Mouse (Mus musculus) embryonic facial prominence, embryonic 14.5 days (tissue): ENCODE results near the gene Fbln7. TPM values are rescaled to one million over a fixed set of nuclear protein-coding genes. Genes with fewer than 3 reads are reported as not detected.

ENCODE experiments used
- ATAC-seq: fragments of 200-750 bp; cut with Nextera tagmentation; 2 replicates; pipeline ENCODE4 v1.8.0; 2017; ENCODE audit warnings: low read depth, moderate number of reproducible peaks, moderate TSS enrichment
- DNase-seq: peaks from one replicate; pipeline ENCODE4 v3.0.0-alpha.2; 2015; ENCODE audit warnings: low spot score
- H3K27ac ChIP-seq: fragments of 300-500 bp; sonication (generic); replicated peaks from 2 replicates; pipeline ENCODE4 v1.5.1; 2014; ENCODE audit warnings: low read depth, mild to moderate bottlenecking, low read length, moderate library complexity
- H3K27me3 ChIP-seq: fragments of 300-500 bp; sonication (generic); replicated peaks from 2 replicates; pipeline ENCODE4 v1.6.1; 2014; ENCODE audit warnings: low read length; ENCODE audit not compliant: control insufficient read depth, insufficient read depth
- H3K36me3 ChIP-seq: fragments of 300-500 bp; sonication (generic); 2 replicates; pipeline ENCODE4 v1.6.1; 2014; ENCODE audit warnings: low read length, mixed read lengths; ENCODE audit not compliant: control insufficient read depth, insufficient read depth
- H3K4me1 ChIP-seq: fragments of 300-500 bp; sonication (generic); 2 replicates; pipeline ENCODE4 v1.6.1; 2014; ENCODE audit warnings: antibody characterized with exemption, low read length; ENCODE audit not compliant: control insufficient read depth, insufficient read depth
- H3K4me2 ChIP-seq: fragments of 300-500 bp; sonication (generic); 2 replicates; pipeline ENCODE4 v1.6.1; 2014; ENCODE audit warnings: low read depth, mild to moderate bottlenecking, low read length, moderate library complexity, mixed read lengths
- H3K4me3 ChIP-seq: fragments of 300-500 bp; sonication (generic); 2 replicates; pipeline ENCODE4 v1.5.1; 2014; ENCODE audit warnings: low read depth, mild to moderate bottlenecking, low read length
- H3K9ac ChIP-seq: fragments of 300-500 bp; sonication (generic); 2 replicates; pipeline ENCODE4 v1.6.1; 2014; ENCODE audit warnings: low read depth, mild to moderate bottlenecking, low read length, moderate library complexity, mixed read lengths
- H3K9me3 ChIP-seq: fragments of 300-500 bp; sonication (generic); 2 replicates; pipeline ENCODE4 v1.6.1; 2016; ENCODE audit warnings: low read length; ENCODE audit not compliant: control insufficient read depth
- WGBS: fragments of 180-500 bp; shearing (Covaris S2); extraction: QIAGEN DNeasy Blood & Tissue Kit; methylation state at CpG from one replicate; pipeline ENCODE4 v1.1.7; 2014; 5-methylcytosine and 5-hydroxymethylcytosine counted together
- microRNA-seq: library from miRNA; unstranded; fragments of <30 nt; microRNA quantifications from one replicate; pipeline ENCODE4, GENCODE M21; 2016; ENCODE audit warnings: borderline number of aligned reads
- polyA plus RNA-seq: library from polyadenylated mRNA; unstranded; fragments of >200 nt; fragmentation: Nextera tagmentation; extraction: Ambion mirVana; gene quantifications from 2 replicates; pipeline ENCODE4 v1.2.1, GENCODE M21; 2014

The Fbln7 gene
- polyA plus RNA-seq, 1 experiment from 2014 or later, result 9.1 TPM

DNA sequence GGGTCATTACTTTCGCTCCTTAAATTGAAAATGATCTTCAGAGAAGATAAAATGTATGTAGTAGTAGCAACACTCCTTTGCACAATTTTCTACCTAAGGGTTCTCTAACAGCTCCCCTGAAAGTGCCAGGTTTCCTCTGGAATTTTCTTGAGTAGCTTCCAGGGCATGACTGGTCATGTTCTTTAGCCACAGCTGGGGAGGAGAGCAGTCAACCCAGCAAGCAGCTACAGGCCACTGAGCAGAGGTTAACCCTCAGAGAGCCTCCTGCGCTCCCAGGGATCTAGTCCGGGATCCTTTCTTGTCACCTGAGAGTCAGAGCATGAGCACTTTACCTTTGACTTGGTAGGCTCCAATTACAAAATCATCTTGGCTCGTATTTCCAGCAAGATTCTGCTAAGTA, 62.0 kb downstream of the Fbln7 start:
- no peak overlapping the region for H3K27ac ChIP-seq
- no peaks in the 10 kb centered on the region for H3K9me3 ChIP-seq
- H3K4me1 ChIP-seq, result no peaks in the 10 kb centered on the region
- WGBS, result 87% methylated on average over 4 of the region's 4 CpGs
- no peak overlapping the region for H3K4me3 ChIP-seq
- H3K27me3 ChIP-seq, result no peaks in the 10 kb centered on the region
- H3K36me3 ChIP-seq, result peaks cover 15% of the 10 kb centered on the region
- DNase-seq (no peak), ATAC-seq (no peak)
- H3K9ac ChIP-seq, result no peak overlapping the region
- H3K4me2 ChIP-seq, result no peak overlapping the region

- Histone ChIP-seq H3K36me3 (peaks cover 28% of the 10 kb centered on the region), H3K4me1 (no peaks in the 10 kb centered on the region), H3K9me3 (no peaks in the 10 kb centered on the region), H3K9ac (no peak overlapping the region), H3K4me3 (no peak overlapping the region), H3K27me3 (no peaks in the 10 kb centered on the region), H3K4me2 (no peak overlapping the region), H3K27ac (no peak overlapping the region)
- 67% methylated on average over 3 of the region's 3 CpGs for WGBS
- ATAC-seq (no peak), DNase-seq (no peak)
These were observed 65.7 kb downstream of the Fbln7 start for GRCm38 (mm10) chr2:128928446-128928845.

DNA sequence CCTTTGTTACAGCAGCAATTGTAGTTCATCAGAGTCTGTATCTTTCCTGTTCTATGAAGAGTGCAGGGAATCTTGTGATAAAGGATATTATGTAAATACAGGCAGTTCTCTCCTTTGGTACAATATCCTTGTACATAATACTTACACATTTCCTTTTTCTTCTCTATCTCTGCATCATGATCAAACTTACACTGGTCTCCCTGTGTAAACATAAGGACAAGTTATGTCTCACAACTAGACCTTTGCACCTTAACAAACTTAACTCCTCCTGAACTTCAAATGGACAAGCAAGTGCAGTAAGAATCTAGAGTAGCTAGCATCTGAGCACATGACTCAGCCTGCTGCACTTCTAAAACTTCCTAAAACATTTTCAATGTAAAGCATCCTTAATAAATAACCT, 67.9 kb downstream of the Fbln7 start:
- H3K27ac ChIP-seq, result no peak overlapping the region
- no peaks in the 10 kb centered on the region for H3K4me1 ChIP-seq
- no peak overlapping the region for H3K4me3 ChIP-seq
- H3K27me3 ChIP-seq, result no peaks in the 10 kb centered on the region
- H3K9ac ChIP-seq, result no peak overlapping the region
- H3K9me3 ChIP-seq, result no peaks in the 10 kb centered on the region
- H3K4me2 ChIP-seq, result no peak overlapping the region
- ATAC-seq (no peak), DNase-seq (no peak)
- H3K36me3 ChIP-seq, result peaks cover 29% of the 10 kb centered on the region

- H3K4me2 ChIP-seq, result no peak overlapping the region
- DNase-seq (no peak), ATAC-seq (no peak)
- H3K9ac ChIP-seq, result no peak overlapping the region
- no peak overlapping the region for H3K27ac ChIP-seq
- no peaks in the 10 kb centered on the region for H3K4me1 ChIP-seq
- 79% methylated on average over 3 of the region's 3 CpGs for WGBS
- H3K9me3 ChIP-seq, result no peaks in the 10 kb centered on the region
- H3K27me3 ChIP-seq, result no peaks in the 10 kb centered on the region
- no peak overlapping the region for H3K4me3 ChIP-seq
- peaks cover 21% of the 10 kb centered on the region for H3K36me3 ChIP-seq
These were observed 73.5 kb downstream of the Fbln7 start for GRCm38 (mm10) chr2:128936256-128936655.

DNA sequence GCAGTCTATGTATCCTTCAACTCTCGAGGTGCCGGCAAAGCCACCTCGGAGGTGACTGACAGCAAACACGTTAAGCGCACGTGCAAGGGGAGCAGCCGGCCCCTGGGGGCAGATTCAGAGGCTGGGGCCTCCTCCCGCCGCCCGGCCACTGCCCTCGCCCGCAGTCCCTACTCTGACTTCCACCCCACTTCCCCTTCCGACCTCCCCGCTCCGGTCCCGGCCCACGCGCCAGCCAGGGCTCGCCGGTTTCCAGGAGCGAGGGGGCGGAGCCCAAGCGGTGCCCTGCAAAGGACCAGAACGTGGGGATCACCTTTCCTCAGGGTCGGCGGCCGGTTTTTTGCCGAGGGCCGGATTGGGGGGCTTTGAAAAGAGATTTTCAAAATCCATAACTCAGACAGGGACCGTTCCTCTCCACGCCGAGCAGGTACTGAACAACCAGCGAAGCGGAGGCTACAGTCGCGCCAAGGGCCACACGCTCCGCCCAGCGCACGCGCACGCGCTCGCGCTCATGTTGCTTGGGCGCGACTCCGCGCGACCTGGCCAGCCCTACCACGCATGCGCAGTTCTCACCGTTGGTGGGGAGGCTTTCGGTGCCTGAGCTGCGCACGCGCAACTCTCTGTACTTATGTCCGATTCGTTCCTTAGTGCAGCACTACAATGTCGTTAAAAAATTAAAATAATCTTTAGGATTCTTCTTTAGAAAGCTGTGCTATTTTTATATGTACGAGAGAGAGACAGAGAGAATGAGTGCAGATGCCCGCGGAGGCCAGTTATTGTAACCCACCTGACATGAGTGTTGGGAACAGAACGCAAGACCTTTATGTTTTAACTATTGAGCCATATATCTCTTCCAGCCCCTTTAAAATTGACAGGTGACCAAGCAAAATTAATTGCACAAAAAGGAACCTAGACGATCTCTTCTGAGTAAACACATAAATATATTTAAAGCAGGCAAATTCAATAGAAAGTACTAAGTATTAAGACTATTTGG, 81.1 kb downstream of the Fbln7 start, which contains the start of gene Zc3h8:
Gene Zc3h8 (minus strand): TSS at position 540 of the 991 bp plus-strand sequence.
- Histone ChIP-seq H3K36me3 (0 out of 2 replicates have a peak, but pooled peaks cover 11% of the 10 kb centered on the region), H3K9me3 (no peaks in the 10 kb centered on the region), H3K27me3 (no peaks in the 10 kb centered on the region), H3K4me1 (no peaks in the 10 kb centered on the region), H3K4me3 (peak within 1 kb of the TSS; percentile 79), H3K27ac (peak within 1 kb of the TSS; percentile 76), H3K4me2 (peak within 1 kb of the TSS; percentile 87), H3K9ac (peak within 1 kb of the TSS; percentile 78)
- DNase-seq, result peak; percentile 98
- WGBS, result 3% methylated on average over 47 of the region's 65 CpGs
- peak; percentile 96 for ATAC-seq

Small RNA genes within 50 kb of the gene (microRNA-seq; reads per million reads assigned to microRNA genes)
- gene Gm22859, result not detected

Other genes with a start within 250 kb of the Fbln7 start
- 57.4 and 60.0 TPM in 2 replicates for gene Anapc1, start 175.6 kb upstream of the Fbln7 start, polyA plus RNA-seq
- 9.6 and 9.8 TPM in 2 replicates for gene Mertk, start 164.0 kb upstream of the Fbln7 start, polyA plus RNA-seq
- 26.8 and 28.4 TPM in 2 replicates for gene Tmem87b, start 44.9 kb upstream of the Fbln7 start, polyA plus RNA-seq
- gene Zc3h8, start 81.1 kb downstream of the Fbln7 start, polyA plus RNA-seq, result 7.1 and 7.3 TPM in 2 replicates
- gene Zc3h6, start 104.4 kb downstream of the Fbln7 start, polyA plus RNA-seq, result 1.4 and 2.3 TPM in 2 replicates
- 15.8 and 16.8 TPM in 2 replicates for gene Gm10762, start 104.7 kb downstream of the Fbln7 start, polyA plus RNA-seq
- gene Vinac1, start 185.2 kb downstream of the Fbln7 start, polyA plus RNA-seq, result 0.18 and 0.20 TPM in 2 replicates
- gene Ttl, start 203.0 kb downstream of the Fbln7 start, polyA plus RNA-seq, result 18.4 and 19.5 TPM in 2 replicates
- 9.2 and 11.5 TPM in 2 replicates for gene Polr1b, start 238.0 kb downstream of the Fbln7 start, polyA plus RNA-seq